Mouse (Mus musculus) adrenal gland, postnatal 0 days (tissue): Measurements from ENCODE around the gene Gm2237. TPM values are rescaled to one million over a fixed set of nuclear protein-coding genes. Genes with fewer than 3 reads are reported as not detected.

Experiments used
- polyA plus RNA-seq: library from polyadenylated mRNA; unstranded; fragments of >200 nt; fragmentation: Nextera tagmentation; extraction: Ambion mirVana; gene quantifications from 2 replicates; pipeline ENCODE4 v1.2.1, GENCODE M21; 2015

Gm2237 gene
- 1.1 and 1.7 TPM in 2 replicates for polyA plus RNA-seq

GRCm38 (mm10) chr14:19584804-19585667, at the start of gene Gm2237:
TSS of gene Gm2237 (minus strand) at chr14:19585135.

DNA sequence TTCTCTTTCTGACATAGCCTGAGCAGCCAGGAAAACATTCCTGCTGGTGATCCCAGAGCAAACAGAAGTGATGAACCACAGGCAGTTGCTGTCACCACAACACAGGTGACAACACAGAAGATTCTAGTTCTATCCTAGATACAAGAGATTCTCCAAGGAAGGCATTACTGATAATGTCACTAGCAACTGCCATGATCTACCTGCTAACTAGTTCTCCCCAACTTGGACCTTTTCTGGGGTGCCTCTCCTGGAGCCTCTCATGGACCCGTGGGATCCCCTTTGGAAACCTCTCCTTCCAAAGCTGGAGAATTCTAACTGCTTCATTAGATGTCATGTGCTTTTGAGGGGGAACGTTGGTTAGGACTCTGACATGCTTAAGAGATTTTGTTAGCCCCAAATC, 17.5 kb upstream of the Gm2237 start, which contains the start of gene Gm5458:
TSS of gene Gm5458 (minus strand) at position 101 of the 400 bp plus-strand sequence.

DNA sequence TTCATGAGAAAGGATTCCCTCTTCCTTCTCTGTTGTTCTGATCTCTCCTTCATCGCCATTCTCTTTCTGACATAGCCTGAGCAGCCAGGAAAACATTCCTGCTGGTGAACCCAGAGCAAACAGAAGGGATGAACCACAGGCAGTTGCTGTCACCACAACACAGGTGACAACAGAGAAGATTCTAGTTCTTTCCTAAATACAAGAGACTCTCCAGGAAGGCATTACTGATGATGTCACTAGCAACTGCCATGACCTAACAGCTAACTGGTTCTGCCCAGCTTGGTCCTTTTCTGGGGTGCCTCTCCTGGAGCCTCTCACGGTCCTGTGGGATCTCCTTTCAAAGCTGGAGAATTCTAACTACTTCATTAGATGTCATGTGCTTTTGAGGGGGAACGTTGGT, 35.1 kb downstream of the Gm2237 start, which contains the start of gene Gm2244:
TSS of gene Gm2244 (minus strand) at position 101 of the 400 bp plus-strand sequence.

Other genes with a start within 250 kb of the Gm2237 start
- gene Gm21738, start 166.2 kb downstream of the Gm2237 start, polyA plus RNA-seq, result 0.25 and 0.91 TPM in 2 replicates
- gene Gm2244, start 35.2 kb downstream of the Gm2237 start, polyA plus RNA-seq, result 0.20 TPM in 1 of 2 replicates, not detected in the other
- not detected in 2 replicates for gene Gm5458, start 17.4 kb upstream of the Gm2237 start, polyA plus RNA-seq
- 39.6 and 40.7 TPM in 2 replicates for gene Nid2, start 166.1 kb upstream of the Gm2237 start, polyA plus RNA-seq
- gene Rtraf, start 238.7 kb upstream of the Gm2237 start, polyA plus RNA-seq, result 207 and 213 TPM in 2 replicates